Mouse (Mus musculus) spleen, adult 2 months (tissue): ENCODE results near the gene Cryba4.

ENCODE experiments used
- CTCF ChIP-seq: fragments of 200-500 bp; IDR thresholded peaks from 2 replicates; pipeline ENCODE4 v1.5.1; 2011; ENCODE audit warnings: mild to moderate bottlenecking, inconsistent platforms; ENCODE audit not compliant: insufficient read depth, insufficient read length, insufficient replicate concordance; ENCODE audit errors: extremely low read depth
- POLR2A ChIP-seq: fragments of 200-500 bp; IDR thresholded peaks from 2 replicates; pipeline ENCODE4 v1.6.1; 2011; ENCODE audit warnings: low read depth, low read length, inconsistent platforms

DNA sequence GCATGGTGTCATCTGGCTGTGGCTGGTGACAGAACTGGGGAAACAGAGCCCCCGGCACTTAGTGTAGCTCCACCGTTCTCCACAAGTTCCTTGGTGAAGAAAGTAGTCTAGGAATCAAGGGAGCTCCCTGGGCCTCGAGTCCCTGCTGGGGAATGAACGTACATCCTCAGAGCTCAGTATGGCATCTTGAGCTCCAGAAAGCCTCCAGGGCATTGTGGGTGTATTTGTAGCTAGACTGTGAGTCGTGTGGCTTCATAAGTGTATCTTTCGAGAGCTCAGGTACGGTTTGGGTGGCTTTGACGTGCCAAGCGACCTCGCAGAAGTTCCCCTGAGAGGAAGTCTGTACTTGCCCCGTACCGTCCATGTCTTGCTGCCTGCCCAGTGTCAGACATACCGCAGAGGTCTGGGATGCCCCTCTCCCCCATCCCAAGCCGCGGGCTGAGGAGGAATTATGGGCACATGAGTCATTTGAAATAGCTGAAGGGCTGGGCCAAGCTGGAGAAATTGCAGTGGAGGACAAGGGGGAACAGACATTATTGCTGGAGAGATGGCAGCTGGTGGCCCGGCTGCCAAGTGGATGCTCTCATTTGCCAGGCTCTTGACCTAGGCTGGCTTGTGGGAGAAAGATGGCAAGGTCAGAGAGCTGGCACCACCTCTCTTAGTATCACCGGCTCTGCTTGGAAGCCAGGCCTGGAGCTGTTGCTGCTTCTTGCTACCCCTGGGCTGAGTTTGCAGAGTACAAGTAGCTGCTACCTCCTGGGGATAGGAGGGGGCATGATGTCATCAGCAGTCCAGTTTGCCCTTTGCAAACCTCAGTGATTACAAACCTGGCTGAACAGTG lies 27.1 kb upstream of the Cryba4 start:
- TF ChIP-seq CTCF (no peak), POLR2A (no peak)
